ENCODE assay signal across 9 mouse cellular contexts in genomic region chr9:58159855-58160254, GRCm38 (mm10). TPM values are rescaled to one million over a fixed set of nuclear protein-coding genes. Genes with fewer than 3 reads are reported as not detected.
DNase-seq lines count a peak whose midpoint lies in the region; ATAC-seq and TF ChIP-seq lines count a peak whose summit lies in the region.
"Had no signal": no experiment of that assay in that cellular context is flagged by ENCODE, and none has a peak within 500 bp of the region (broad histone marks: within the 10 kb centered on the region; RNA-seq: fewer than 3 reads in every experiment).

No protein-coding gene starts in this region.

- H3K36me3 ChIP-seq in midbrain, embryonic 13.5 days = no peaks in the 10 kb centered on the region
- no peaks in the 10 kb centered on the region for H3K36me3 ChIP-seq in midbrain, embryonic 14.5 days (ENCODE audit: control insufficient read depth, insufficient read depth, low read length)
- H3K36me3 ChIP-seq in stomach, embryonic 14.5 days (ENCODE audit: control insufficient read depth, insufficient read depth, low read length) = no peaks in the 10 kb centered on the region; the same call in 1 of the 2 replicates

- H3K4me3 ChIP-seq in gastrocnemius, adult 2 months = no peak overlapping the region
- no peak overlapping the region for H3K4me3 ChIP-seq in midbrain, embryonic 13.5 days (replicated peaks)
- no peak overlapping the region for H3K4me3 ChIP-seq in midbrain, embryonic 14.5 days (replicated peaks; ENCODE audit: low read depth, low read length)
- no peak overlapping the region for H3K4me3 ChIP-seq in stomach, embryonic 14.5 days (ENCODE audit: low read depth, low read length)

- no peaks in the 10 kb centered on the region for H3K9me3 ChIP-seq in midbrain, embryonic 13.5 days
- H3K9me3 ChIP-seq in midbrain, embryonic 14.5 days (ENCODE audit: control insufficient read depth, low read length) = no peaks in the 10 kb centered on the region
- H3K9me3 ChIP-seq in stomach, embryonic 14.5 days (ENCODE audit: control insufficient read depth, low read depth, low read length) = no peaks in the 10 kb centered on the region

- H3K27ac ChIP-seq in gastrocnemius, adult 2 months = peak overlapping the region; percentile 85
- peak overlapping the region; percentile 6; the same call in 1 of the 2 replicates for H3K27ac ChIP-seq in midbrain, embryonic 13.5 days
- H3K27ac ChIP-seq in midbrain, embryonic 14.5 days (replicated peaks; ENCODE audit: low read depth, low read length) = no peak overlapping the region
- H3K27ac ChIP-seq in stomach, embryonic 14.5 days (ENCODE audit: low read length) = peak overlapping the region; percentile 97

- 73% methylated on average over 4 of the region's 4 CpGs for WGBS in midbrain, embryonic 13.5 days
- 74% methylated on average over 4 of the region's 4 CpGs for WGBS in midbrain, embryonic 14.5 days
- 41% methylated on average over 4 of the region's 4 CpGs for WGBS in stomach, embryonic 14.5 days

- intact Hi-C loops in gastrocnemius, adult 2 months (cut with DNase I) = no loop called here
- intact Hi-C loops in heart, postnatal 36 days (cut with DNase I) = loop anchor here (5.0 kb wide), 2 partner anchors 68 to 118 kb away; no protein-coding TSS in a partner anchor

- peak; percentile 52 for DNase-seq in gastrocnemius, adult 2 months
- DNase-seq in gastrocnemius, postnatal 10 days = no peak
- DNase-seq in midbrain, embryonic 14.5 days = no peak
- peak; percentile 31 to 35 for DNase-seq in heart, postnatal 36 days
- DNase-seq in urinary bladder, postnatal 14 days (ENCODE audit: low spot score) = no peak
- no peak for DNase-seq in urinary bladder, postnatal 25 days (ENCODE audit: low spot score)
- DNase-seq: adrenal gland, postnatal 10 days had no signal

- no peak overlapping the region for H3K4me2 ChIP-seq in midbrain, embryonic 13.5 days (replicated peaks)
- H3K4me2 ChIP-seq in midbrain, embryonic 14.5 days (ENCODE audit: low read length) = no peak overlapping the region
- peak overlapping the region; percentile 78; the same call in 1 of the 2 replicates for H3K4me2 ChIP-seq in stomach, embryonic 14.5 days (replicated peaks; ENCODE audit: low read depth, low read length)

- H3K9ac ChIP-seq in midbrain, embryonic 13.5 days (replicated peaks) = no peak overlapping the region
- H3K9ac ChIP-seq in midbrain, embryonic 14.5 days (replicated peaks; ENCODE audit: low read length) = no peak overlapping the region
- H3K9ac ChIP-seq in stomach, embryonic 14.5 days (replicated peaks; ENCODE audit: low read depth, low read length) = no peak overlapping the region

- H3K4me1 ChIP-seq in midbrain, embryonic 13.5 days (replicated peaks) = peaks cover 25% of the 10 kb centered on the region
- no peaks in the 10 kb centered on the region for H3K4me1 ChIP-seq in midbrain, embryonic 14.5 days (ENCODE audit: control insufficient read depth, insufficient read depth, low read length)
- H3K4me1 ChIP-seq in stomach, embryonic 14.5 days (ENCODE audit: control insufficient read depth, insufficient read depth, low read length) = peaks cover 52% of the 10 kb centered on the region

- H3K27me3 ChIP-seq in midbrain, embryonic 13.5 days = no peaks in the 10 kb centered on the region
- no peaks in the 10 kb centered on the region for H3K27me3 ChIP-seq in midbrain, embryonic 14.5 days (ENCODE audit: control insufficient read depth, insufficient read depth, low read length)
- H3K27me3 ChIP-seq in stomach, embryonic 14.5 days (ENCODE audit: control insufficient read depth, insufficient read depth, low read length) = no peaks in the 10 kb centered on the region

- no peak for ATAC-seq in midbrain, embryonic 13.5 days
- no peak for ATAC-seq in midbrain, embryonic 14.5 days (ENCODE audit: low FRiP score, low TSS enrichment)
- ATAC-seq in stomach, embryonic 14.5 days (ENCODE audit: insufficient number of reproducible peaks, insufficient read depth, low FRiP score, low read depth) = no peak

- no peak for TF ChIP-seq CTCF in gastrocnemius, adult 2 months (IDR thresholded peaks at IDR 0.05)

RNA-seq across cellular contexts. Expression of gene Ccdc33, which starts 41.2 kb away (rescaled TPM):
- not detected for total RNA-seq in gastrocnemius, adult 2 months (2021)
- not detected for total RNA-seq in gastrocnemius, postnatal 10 days (2021)
- 0.73 and 0.80 TPM in 2 replicates for polyA plus RNA-seq in midbrain, embryonic 13.5 days (2015; fragmentation: Nextera tagmentation; extraction: Ambion mirVana)
- polyA plus RNA-seq in midbrain, embryonic 14.5 days (2014; fragmentation: Nextera tagmentation; extraction: Ambion mirVana) = 0.09 and 0.54 TPM in 2 replicates
- total RNA-seq in heart, postnatal 36 days (2021) = not detected
- 0.91 TPM in 1 of 2 replicates, not detected in the other for polyA plus RNA-seq in stomach, embryonic 14.5 days (2014; fragmentation: Nextera tagmentation; extraction: Ambion mirVana)

RNA-seq across cellular contexts. Expression of gene Islr, which starts 44.3 kb away (rescaled TPM):
- total RNA-seq in gastrocnemius, adult 2 months (2021) = 10 to 100 TPM; 11.9 to 26.1 TPM
- 100 to 1,000 TPM in 1 of 2 experiments, 10 to 100 TPM in 1; 98.8 to 119 TPM for total RNA-seq in gastrocnemius, postnatal 10 days (2021)
- polyA plus RNA-seq in midbrain, embryonic 13.5 days (2015; fragmentation: Nextera tagmentation; extraction: Ambion mirVana) = 21.4 and 25.3 TPM in 2 replicates
- polyA plus RNA-seq in midbrain, embryonic 14.5 days (2014; fragmentation: Nextera tagmentation; extraction: Ambion mirVana) = 2.4 and 16.6 TPM in 2 replicates
- 10 to 100 TPM; 28.5 to 30.4 TPM for total RNA-seq in heart, postnatal 36 days (2021)
- 83.3 and 87.9 TPM in 2 replicates for polyA plus RNA-seq in stomach, embryonic 14.5 days (2014; fragmentation: Nextera tagmentation; extraction: Ambion mirVana)

RNA-seq across cellular contexts. Expression of gene Islr2, which starts 44.3 kb away (rescaled TPM):
- total RNA-seq in gastrocnemius, adult 2 months (2021) = 1 to 10 TPM; 2.6 to 3.3 TPM
- total RNA-seq in gastrocnemius, postnatal 10 days (2021) = 1 to 10 TPM; 4.3 to 4.5 TPM
- 36.8 and 51.7 TPM in 2 replicates for polyA plus RNA-seq in midbrain, embryonic 13.5 days (2015; fragmentation: Nextera tagmentation; extraction: Ambion mirVana)
- polyA plus RNA-seq in midbrain, embryonic 14.5 days (2014; fragmentation: Nextera tagmentation; extraction: Ambion mirVana) = 51.6 and 96.9 TPM in 2 replicates
- total RNA-seq in heart, postnatal 36 days (2021) = 1 to 10 TPM; 1.4 to 2.3 TPM
- 1.7 and 2.6 TPM in 2 replicates for polyA plus RNA-seq in stomach, embryonic 14.5 days (2014; fragmentation: Nextera tagmentation; extraction: Ambion mirVana)

Comparison
In these comparisons a context has a peak if more than half of its experiments do, and no peak if none do; other contexts are left out.
1. DNase-seq: peak in gastrocnemius, adult 2 months (single experiment) and heart, postnatal 36 days (2 of 2); none in gastrocnemius, postnatal 10 days (single experiment), midbrain, embryonic 14.5 days (single experiment), urinary bladder, postnatal 14 days (single experiment) and urinary bladder, postnatal 25 days (single experiment).